Mouse (Mus musculus): ENCODE data around the gene Pld2.
A peak's percentile ranks its signal among the peaks of the same experiment; 100 is the strongest.

GRCm38 (mm10) chr11:70509753-70510564 lies 29.9 kb upstream of the Pld2 start:
- TF ChIP-seq POLR2A (IDR thresholded peaks at IDR 0.05; ENCODE audit: extremely low read depth, insufficient read depth, low read length) (no peak), CTCF (IDR thresholded peaks at IDR 0.05; ENCODE audit: low read depth, low read length) (peak; percentile 86)
